Mouse (Mus musculus): ENCODE measurements around the gene Sp140. TPM values are rescaled to one million over a fixed set of nuclear protein-coding genes. Genes with fewer than 3 reads are reported as not detected.

The Sp140 gene
- polyA plus RNA-seq, 1 experiment: not detected

GRCm38 (mm10) chr1:85664266-85664665 lies 64.1 kb downstream of the Sp140 start:
- Histone ChIP-seq H3K27me3 (ENCODE audit: control insufficient read depth) (no peaks in the 10 kb centered on the region), H3K9me3 (ENCODE audit: control insufficient read depth, low read length) (peaks cover 8% of the 10 kb centered on the region), H3K36me3 (ENCODE audit: control insufficient read depth) (no peaks in the 10 kb centered on the region), H3K4me3 (replicated peaks) (no peak overlapping the region), H3K4me1 (ENCODE audit: control insufficient read depth) (no peaks in the 10 kb centered on the region)
- no peak for TF ChIP-seq GATA1 (IDR thresholded peaks at IDR 0.05; ENCODE audit: low read length)

- Histone ChIP-seq H3K4me3 (replicated peaks) (no peak overlapping the region), H3K4me1 (ENCODE audit: control insufficient read depth) (no peaks in the 10 kb centered on the region), H3K36me3 (ENCODE audit: control insufficient read depth) (no peaks in the 10 kb centered on the region), H3K9me3 (ENCODE audit: control insufficient read depth, low read length) (no peaks in the 10 kb centered on the region), H3K27me3 (ENCODE audit: control insufficient read depth) (no peaks in the 10 kb centered on the region)
- TF ChIP-seq GATA1 (IDR thresholded peaks at IDR 0.05; ENCODE audit: low read length) (no peak), TAL1 (IDR thresholded peaks at IDR 0.05; ENCODE audit: low read length) (no peak)
These were observed 80.0 kb downstream of the Sp140 start for GRCm38 (mm10) chr1:85680226-85680625.

- Histone ChIP-seq H3K4me3 (replicated peaks) (no peak overlapping the region), H3K4me1 (ENCODE audit: control insufficient read depth) (no peaks in the 10 kb centered on the region), H3K27me3 (ENCODE audit: control insufficient read depth) (no peaks in the 10 kb centered on the region), H3K36me3 (ENCODE audit: control insufficient read depth) (no peaks in the 10 kb centered on the region), H3K9me3 (ENCODE audit: control insufficient read depth, low read length) (no peaks in the 10 kb centered on the region)
- no peak for TF ChIP-seq GATA1 (IDR thresholded peaks at IDR 0.05; ENCODE audit: low read length)
- no peak for TF ChIP-seq TAL1 (IDR thresholded peaks at IDR 0.05; ENCODE audit: low read length)
These were observed 86.5 kb downstream of the Sp140 start for GRCm38 (mm10) chr1:85686666-85687065.

- Histone ChIP-seq H3K4me3 (replicated peaks) (no peak overlapping the region), H3K36me3 (ENCODE audit: control insufficient read depth) (no peaks in the 10 kb centered on the region), H3K4me1 (ENCODE audit: control insufficient read depth) (peaks cover 2% of the 10 kb centered on the region), H3K27me3 (ENCODE audit: control insufficient read depth) (no peaks in the 10 kb centered on the region), H3K9me3 (ENCODE audit: control insufficient read depth, low read length) (no peaks in the 10 kb centered on the region)
- TF ChIP-seq GATA1 (IDR thresholded peaks at IDR 0.05; ENCODE audit: low read length): no peak
- no peak for TF ChIP-seq TAL1 (IDR thresholded peaks at IDR 0.05; ENCODE audit: low read length)
These were observed 87.2 kb downstream of the Sp140 start for GRCm38 (mm10) chr1:85687346-85687745.

GRCm38 (mm10) chr1:85690544-85690943 lies 90.4 kb downstream of the Sp140 start:
- TF ChIP-seq GATA1 (IDR thresholded peaks at IDR 0.05; ENCODE audit: low read length) (no peak), TAL1 (IDR thresholded peaks at IDR 0.05; ENCODE audit: low read length) (no peak)
- Histone ChIP-seq H3K4me1 (ENCODE audit: control insufficient read depth) (peaks cover 11% of the 10 kb centered on the region), H3K36me3 (ENCODE audit: control insufficient read depth) (no peaks in the 10 kb centered on the region), H3K27me3 (ENCODE audit: control insufficient read depth) (no peaks in the 10 kb centered on the region), H3K9me3 (ENCODE audit: control insufficient read depth, low read length) (no peaks in the 10 kb centered on the region), H3K4me3 (replicated peaks) (no peak overlapping the region)

GRCm38 (mm10) chr1:85692281-85692680 lies 92.1 kb downstream of the Sp140 start:
- no peak overlapping the region for H3K4me3 ChIP-seq (replicated peaks)
- no peaks in the 10 kb centered on the region for H3K27me3 ChIP-seq (ENCODE audit: control insufficient read depth)
- H3K4me1 ChIP-seq (ENCODE audit: control insufficient read depth): peaks cover 11% of the 10 kb centered on the region
- H3K9me3 ChIP-seq (ENCODE audit: control insufficient read depth, low read length): no peaks in the 10 kb centered on the region
- TF ChIP-seq GATA1 (IDR thresholded peaks at IDR 0.05; ENCODE audit: low read length) (no peak), TAL1 (IDR thresholded peaks at IDR 0.05; ENCODE audit: low read length) (no peak)
- H3K36me3 ChIP-seq (ENCODE audit: control insufficient read depth): no peaks in the 10 kb centered on the region

GRCm38 (mm10) chr1:85693280-85693679 lies 93.1 kb downstream of the Sp140 start:
- peaks cover 11% of the 10 kb centered on the region for H3K4me1 ChIP-seq (ENCODE audit: control insufficient read depth)
- no peak for TF ChIP-seq GATA1 (IDR thresholded peaks at IDR 0.05; ENCODE audit: low read length)
- no peak for TF ChIP-seq TAL1 (IDR thresholded peaks at IDR 0.05; ENCODE audit: low read length)
- no peak overlapping the region for H3K4me3 ChIP-seq (replicated peaks)
- no peaks in the 10 kb centered on the region for H3K27me3 ChIP-seq (ENCODE audit: control insufficient read depth)
- H3K9me3 ChIP-seq (ENCODE audit: control insufficient read depth, low read length): no peaks in the 10 kb centered on the region
- no peaks in the 10 kb centered on the region for H3K36me3 ChIP-seq (ENCODE audit: control insufficient read depth)

Other genes starting within 250 kb of the Sp140 start
- not detected in 2 replicates for gene G530012D18Rik, start 24.7 kb upstream of the Sp140 start, polyA plus RNA-seq (2012)
- 0.04 and 0.09 TPM in 2 replicates for gene Sp110, start 1.6 kb upstream of the Sp140 start, polyA plus RNA-seq (2012)
- 0.02 TPM in 2 replicates for gene Sp100, start 49.6 kb downstream of the Sp140 start, polyA plus RNA-seq (2012)
- 0.02 TPM in 1 of 2 replicates, not detected in the other for gene A630001G21Rik, start 178.3 kb downstream of the Sp140 start, polyA plus RNA-seq (2012)
- gene Cab39, start 193.1 kb downstream of the Sp140 start, polyA plus RNA-seq (2012): 0.55 and 0.93 TPM in 2 replicates

All from erythroblast, embryonic 14.5 days (primary cell).